Mouse (Mus musculus) heart, embryonic 11.5 days (tissue): ENCODE data around the gene Ccdc171. TPM values are rescaled to one million over a fixed set of nuclear protein-coding genes. Genes with fewer than 3 reads are reported as not detected.

Source experiments
- ATAC-seq: fragments of 200-750 bp; cut with Nextera tagmentation; replicated peaks from 2 replicates; pipeline ENCODE4 v1.8.0; 2017; ENCODE audit warnings: moderate library complexity; ENCODE audit not compliant: insufficient number of reproducible peaks, low FRiP score, low TSS enrichment
- H3K27ac ChIP-seq: fragments of 300-500 bp; sonication (generic); 2 replicates; pipeline ENCODE4 v1.5.1; 2014; ENCODE audit warnings: mild to moderate bottlenecking, low read depth, low read length
- H3K27me3 ChIP-seq: fragments of 300-500 bp; sonication (generic); 2 replicates; pipeline ENCODE4 v1.6.1; 2014; ENCODE audit warnings: mild to moderate bottlenecking, low read length, mixed read lengths; ENCODE audit not compliant: control insufficient read depth, insufficient read depth
- H3K36me3 ChIP-seq: fragments of 300-500 bp; sonication (generic); 2 replicates; pipeline ENCODE4 v1.6.1; 2014; ENCODE audit warnings: mild to moderate bottlenecking, low read length, moderate library complexity, mixed read lengths; ENCODE audit not compliant: control insufficient read depth, insufficient read depth
- H3K4me1 ChIP-seq: fragments of 300-500 bp; sonication (generic); 2 replicates; pipeline ENCODE4 v1.6.1; 2014; ENCODE audit warnings: low read length; ENCODE audit not compliant: control insufficient read depth, insufficient read depth
- H3K4me2 ChIP-seq: fragments of 300-500 bp; sonication (generic); 2 replicates; pipeline ENCODE4 v1.6.1; 2014; ENCODE audit warnings: mild to moderate bottlenecking, moderate library complexity
- H3K4me3 ChIP-seq: fragments of 300-500 bp; sonication (generic); 2 replicates; pipeline ENCODE4 v1.5.1; 2014; ENCODE audit warnings: low read depth, low read length
- H3K9ac ChIP-seq: fragments of 300-500 bp; sonication (generic); 2 replicates; pipeline ENCODE4 v1.6.1; 2014; ENCODE audit warnings: mild to moderate bottlenecking, low read depth, low read length, moderate library complexity
- H3K9me3 ChIP-seq: fragments of 300-500 bp; sonication (generic); replicated peaks from 2 replicates; pipeline ENCODE4 v1.6.1; 2016; ENCODE audit warnings: low read length; ENCODE audit not compliant: control insufficient read depth
- WGBS: fragments of 180-500 bp; shearing (Covaris S2); extraction: QIAGEN DNeasy Blood & Tissue Kit; methylation state at CpG from one replicate; pipeline ENCODE4 v1.1.7; 2014; ENCODE audit not compliant: insufficient replicate concordance; 5-methylcytosine and 5-hydroxymethylcytosine counted together
- polyA plus RNA-seq: library from polyadenylated mRNA; unstranded; fragments of >200 nt; fragmentation: Nextera tagmentation; extraction: Ambion mirVana; gene quantifications from 2 replicates; pipeline ENCODE4 v1.2.1, GENCODE M21; 2014

Gene Ccdc171
- polyA plus RNA-seq, 1 experiment from 2014 or later: 4.9 TPM

DNA sequence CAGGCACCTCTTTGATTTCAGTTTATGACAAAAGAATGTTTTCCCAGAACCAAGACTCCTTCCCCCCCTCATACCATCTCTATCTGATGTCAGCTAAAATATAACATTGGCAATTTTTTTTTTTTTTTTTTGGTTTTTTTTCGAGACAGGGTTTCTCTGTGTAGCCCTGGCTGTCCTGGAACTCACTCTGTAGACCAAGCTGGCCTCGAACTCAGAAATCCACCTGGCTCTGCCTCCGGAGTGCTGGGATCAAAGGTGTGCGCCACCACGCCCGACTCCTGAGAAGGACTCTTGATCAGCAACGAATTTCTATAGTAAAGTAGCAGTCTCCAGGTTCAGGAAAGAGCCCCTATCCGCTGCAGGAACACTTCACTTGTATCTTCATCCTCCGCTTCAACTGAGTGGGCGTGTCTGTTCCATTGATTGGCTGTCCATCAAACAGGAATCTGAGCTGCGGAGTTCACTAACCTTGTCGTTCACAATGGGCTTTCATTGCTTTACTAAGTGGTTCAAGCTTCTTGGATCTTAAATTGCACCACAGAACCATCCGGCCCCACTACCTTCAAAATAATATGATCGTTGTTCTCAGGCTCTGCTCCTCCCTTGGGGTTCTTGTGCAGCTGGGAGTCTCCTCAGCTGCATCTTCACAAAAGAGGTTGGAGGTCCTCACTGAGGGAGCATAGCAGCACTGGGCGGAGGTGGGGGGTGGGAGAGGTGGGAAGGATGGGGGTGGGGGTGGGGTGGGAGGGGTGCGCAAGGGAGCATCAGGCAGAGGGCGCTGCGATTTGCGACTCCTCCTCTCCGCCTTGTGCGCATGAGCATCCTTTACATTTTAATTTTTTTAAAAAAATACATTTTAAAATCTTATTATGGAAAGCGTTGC, 24.9 kb upstream of the Ccdc171 start:
- Histone ChIP-seq H3K4me2 (peak overlapping the region; percentile 60), H3K27ac (no peak overlapping the region), H3K9ac (no peak overlapping the region), H3K27me3 (no peaks in the 10 kb centered on the region), H3K4me1 (no peaks in the 10 kb centered on the region), H3K4me3 (peak overlapping the region; percentile 26), H3K36me3 (no peaks in the 10 kb centered on the region), H3K9me3 (no peaks in the 10 kb centered on the region)
- WGBS: 10% methylated on average over 22 of the region's 22 CpGs
- no peak for ATAC-seq

DNA sequence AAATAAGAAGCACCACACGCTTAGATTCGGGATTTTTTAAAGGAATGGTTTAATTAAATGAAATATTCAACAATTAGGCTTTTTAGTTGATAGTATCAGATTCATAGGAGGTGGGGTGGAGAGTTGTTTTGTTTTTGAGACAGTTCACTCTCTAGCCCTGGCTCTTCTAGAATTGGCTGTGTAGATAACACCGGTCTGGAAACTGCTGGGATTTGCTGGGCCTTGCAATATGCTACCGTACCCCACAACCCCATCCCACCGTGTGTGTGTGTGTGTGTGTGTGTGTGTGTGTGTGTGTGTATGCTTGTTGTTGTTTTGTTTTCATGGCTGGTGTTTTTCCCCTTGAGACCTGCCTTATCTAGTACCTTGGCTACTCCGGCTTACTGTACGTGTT, 24.3 kb upstream of the Ccdc171 start:
- Histone ChIP-seq H3K4me3 (peak overlapping the region; percentile 26; the same call in 1 of the 2 replicates), H3K9me3 (no peaks in the 10 kb centered on the region)

DNA sequence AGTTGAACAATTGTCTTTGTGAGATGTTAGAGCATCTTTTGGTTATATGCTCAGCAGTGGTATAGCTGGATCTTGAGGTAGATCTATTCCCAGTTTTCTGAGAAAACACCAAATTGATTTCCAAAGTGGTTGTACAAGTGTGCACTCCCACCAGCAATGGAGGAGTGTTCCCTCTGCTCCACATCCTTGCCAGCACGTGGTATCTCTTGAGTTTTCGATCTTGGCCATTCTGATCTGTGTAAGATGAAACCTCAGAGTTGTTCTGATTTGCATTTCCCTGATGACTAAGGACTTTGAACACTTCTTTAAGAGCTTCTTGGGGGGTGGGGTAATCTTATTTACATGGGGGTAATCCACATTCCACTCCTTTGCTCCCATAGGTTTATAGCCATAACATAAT, 15.7 kb upstream of the Ccdc171 start:
- Histone ChIP-seq H3K9ac (no peak overlapping the region), H3K4me2 (no peak overlapping the region), H3K27me3 (no peaks in the 10 kb centered on the region), H3K4me1 (no peaks in the 10 kb centered on the region), H3K9me3 (no peaks in the 10 kb centered on the region), H3K36me3 (no peaks in the 10 kb centered on the region), H3K27ac (no peak overlapping the region), H3K4me3 (no peak overlapping the region)
- WGBS: 41% methylated on average over 2 of the region's 2 CpGs
- no peak for ATAC-seq

More for the DNA sequence above, 24.3 kb upstream of the Ccdc171 start:
- Histone ChIP-seq H3K4me2 (peak overlapping the region; percentile 60), H3K9ac (no peak overlapping the region), H3K27ac (no peak overlapping the region), H3K4me1 (no peaks in the 10 kb centered on the region), H3K27me3 (no peaks in the 10 kb centered on the region), H3K36me3 (no peaks in the 10 kb centered on the region)
- ATAC-seq: no peak
- 31% methylated on average over 7 of the region's 7 CpGs for WGBS

DNA sequence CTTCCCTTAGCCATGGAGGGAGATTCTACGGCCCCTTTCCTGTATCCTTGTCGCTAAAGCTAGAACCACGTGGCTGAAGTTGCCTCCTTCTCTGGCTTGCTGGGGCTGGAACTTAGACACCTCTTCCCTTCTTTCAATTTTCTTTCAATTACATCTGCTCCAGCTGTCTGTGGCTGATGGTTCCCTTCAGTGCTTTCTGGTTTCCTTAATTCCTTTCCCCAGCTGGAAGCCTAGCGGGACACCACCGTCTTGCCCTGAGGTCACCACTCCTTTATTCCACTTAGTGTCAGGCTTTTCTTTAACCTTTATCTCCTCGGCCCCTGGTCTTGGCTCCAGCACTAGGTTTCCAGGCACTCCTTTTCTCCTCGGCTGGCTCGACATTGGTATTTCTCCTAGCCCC, 14.3 kb upstream of the Ccdc171 start:
- no peak overlapping the region for H3K9ac ChIP-seq
- H3K4me1 ChIP-seq: no peaks in the 10 kb centered on the region
- H3K4me3 ChIP-seq: no peak overlapping the region
- no peak for ATAC-seq
- WGBS: 51% methylated on average over 8 of the region's 8 CpGs
- no peaks in the 10 kb centered on the region for H3K27me3 ChIP-seq
- no peak overlapping the region for H3K27ac ChIP-seq
- H3K36me3 ChIP-seq: no peaks in the 10 kb centered on the region
- no peaks in the 10 kb centered on the region for H3K9me3 ChIP-seq
- H3K4me2 ChIP-seq: no peak overlapping the region

DNA sequence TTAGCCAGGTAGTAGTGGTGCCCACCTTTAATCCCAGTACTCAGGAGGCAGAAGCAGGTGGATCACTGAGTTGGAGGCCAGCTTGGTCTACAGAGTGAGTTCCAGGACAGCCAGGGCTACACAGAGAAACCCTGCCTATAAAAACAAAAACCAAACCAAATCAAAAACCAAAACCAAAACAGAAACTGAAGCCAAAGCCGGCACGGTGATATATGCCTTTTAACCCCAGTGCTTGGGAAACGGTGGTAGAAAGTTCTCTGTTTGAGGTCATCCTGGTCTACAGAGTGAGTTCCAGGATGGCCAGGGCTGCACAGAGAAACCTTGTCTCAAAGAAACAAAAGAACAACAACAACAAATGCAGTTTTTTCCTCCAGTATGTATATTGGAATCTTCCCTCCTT, 13.1 kb upstream of the Ccdc171 start:
- H3K4me3 ChIP-seq: no peak overlapping the region
- H3K36me3 ChIP-seq: no peaks in the 10 kb centered on the region
- H3K27ac ChIP-seq: no peak overlapping the region
- H3K9ac ChIP-seq: no peak overlapping the region
- H3K9me3 ChIP-seq: no peaks in the 10 kb centered on the region
- H3K4me1 ChIP-seq: no peaks in the 10 kb centered on the region
- 90% methylated on average over 3 of the region's 3 CpGs for WGBS
- no peak for ATAC-seq
- no peak overlapping the region for H3K4me2 ChIP-seq
- no peaks in the 10 kb centered on the region for H3K27me3 ChIP-seq

DNA sequence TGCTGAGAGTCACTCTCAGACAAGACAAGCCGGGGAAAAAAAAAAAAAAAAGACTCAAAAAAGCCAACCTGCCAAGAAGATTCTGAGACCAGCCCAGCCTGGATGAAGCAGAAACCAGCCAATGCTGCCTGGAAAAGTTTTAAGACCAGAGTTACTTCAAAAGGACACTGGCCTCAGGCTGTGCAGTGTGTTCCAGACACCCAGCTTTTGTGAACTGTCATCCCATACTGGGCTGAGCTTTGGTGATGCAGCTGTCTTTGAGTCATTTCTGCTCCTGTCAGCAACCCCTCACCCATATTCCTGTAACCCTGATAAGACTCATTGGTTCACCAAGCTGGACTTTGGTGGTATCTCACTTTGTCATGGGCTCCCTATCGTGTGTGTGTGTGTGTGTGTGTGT, 12.7 kb upstream of the Ccdc171 start:
- Histone ChIP-seq H3K9ac (no peak overlapping the region), H3K4me3 (no peak overlapping the region), H3K4me2 (no peak overlapping the region), H3K27me3 (no peaks in the 10 kb centered on the region), H3K27ac (no peak overlapping the region), H3K36me3 (no peaks in the 10 kb centered on the region), H3K4me1 (no peaks in the 10 kb centered on the region), H3K9me3 (no peaks in the 10 kb centered on the region)
- ATAC-seq: no peak
- WGBS: 50% methylated on average over 2 of the region's 2 CpGs

DNA sequence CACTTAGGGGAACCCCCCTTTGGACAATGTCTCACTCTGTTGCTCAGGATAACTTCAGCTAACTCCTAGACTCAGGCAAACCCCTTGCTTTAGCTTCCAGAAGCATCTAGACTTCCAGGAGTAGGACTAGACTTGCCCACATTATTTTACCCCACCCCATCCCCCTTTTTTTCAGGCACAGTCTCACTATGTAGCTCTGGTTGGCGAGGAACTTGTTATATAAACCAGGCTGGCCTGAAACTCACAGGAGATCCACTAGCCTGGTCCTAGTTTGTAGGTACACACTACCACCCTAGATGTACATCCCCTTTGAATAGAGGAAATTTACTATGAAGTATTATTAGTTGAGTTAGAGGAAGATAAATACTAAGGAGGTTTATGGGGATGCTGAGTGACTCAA, 11.2 kb upstream of the Ccdc171 start:
- Histone ChIP-seq H3K9me3 (no peaks in the 10 kb centered on the region), H3K4me3 (no peak overlapping the region), H3K9ac (no peak overlapping the region), H3K27ac (no peak overlapping the region), H3K4me1 (no peaks in the 10 kb centered on the region), H3K27me3 (no peaks in the 10 kb centered on the region), H3K4me2 (no peak overlapping the region), H3K36me3 (no peaks in the 10 kb centered on the region)
- 94% methylated on average over 1 of the region's 1 CpGs for WGBS
- ATAC-seq: no peak

DNA sequence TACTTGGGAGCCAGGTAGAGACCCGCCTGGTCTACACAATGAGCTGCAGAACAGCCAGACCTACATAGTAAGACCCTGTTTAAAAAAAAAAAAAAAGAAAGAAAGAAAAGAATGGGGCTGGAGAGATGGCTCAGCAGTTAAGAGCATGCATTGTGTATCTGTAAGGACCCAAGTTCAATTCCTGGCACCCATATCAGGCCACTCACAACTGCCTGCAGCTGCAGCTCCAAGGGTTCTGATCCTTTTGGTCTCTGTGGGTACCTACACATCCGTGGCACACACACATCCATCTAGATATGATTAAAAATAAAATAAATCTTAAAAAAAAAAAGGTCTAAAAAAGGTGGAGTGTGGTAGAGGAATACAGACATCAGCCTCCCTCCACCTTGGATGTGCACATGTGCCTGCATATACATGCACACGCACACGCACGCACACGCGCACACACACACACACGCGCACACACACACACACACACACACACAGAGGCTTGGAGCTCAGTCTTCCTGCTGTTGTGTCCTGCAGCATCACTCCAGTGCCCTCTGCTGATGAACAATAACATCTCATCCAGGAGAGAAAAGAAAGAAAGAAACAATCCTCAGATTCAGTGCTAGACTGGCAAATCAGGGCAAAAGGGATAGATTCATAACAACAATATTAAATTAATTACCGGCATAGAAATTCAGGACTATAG, 10.2 kb upstream of the Ccdc171 start:
- no peak for ATAC-seq
- WGBS: 79% methylated on average over 10 of the region's 10 CpGs
- Histone ChIP-seq H3K4me3 (no peak overlapping the region), H3K9me3 (no peaks in the 10 kb centered on the region), H3K4me1 (no peaks in the 10 kb centered on the region), H3K4me2 (no peak overlapping the region), H3K27me3 (no peaks in the 10 kb centered on the region), H3K27ac (no peak overlapping the region), H3K36me3 (no peaks in the 10 kb centered on the region), H3K9ac (no peak overlapping the region)
